Mouse (Mus musculus): ENCODE measurements around the gene Galnt17. TPM values are rescaled to one million over a fixed set of nuclear protein-coding genes. Genes with fewer than 3 reads are reported as not detected.

Galnt17 gene
- polyA plus RNA-seq, 1 experiment from 2014 or later = not detected

GRCm38 (mm10) chr5:131120296-131120840, 187.9 kb downstream of the Galnt17 start:
- no peak overlapping the region for H3K4me3 ChIP-seq (ENCODE audit: inconsistent target)
- WGBS (ENCODE audit: missing documents) = 89% methylated on average over 8 of the region's 8 CpGs
- H3K36me3 ChIP-seq (ENCODE audit: inconsistent target) = no peaks in the 10 kb centered on the region
- H3K27ac ChIP-seq = no peak overlapping the region
- H3K79me2 ChIP-seq (ENCODE audit: inconsistent target) = no peaks in the 10 kb centered on the region

GRCm38 (mm10) chr5:131119896-131120295, 188.4 kb downstream of the Galnt17 start:
- H3K4me3 ChIP-seq (ENCODE audit: inconsistent target) = no peak overlapping the region
- WGBS (ENCODE audit: missing documents) = 81% methylated on average over 4 of the region's 4 CpGs
- H3K79me2 ChIP-seq (ENCODE audit: inconsistent target) = no peaks in the 10 kb centered on the region
- no peak overlapping the region for H3K27ac ChIP-seq
- H3K36me3 ChIP-seq (ENCODE audit: inconsistent target) = no peaks in the 10 kb centered on the region

GRCm38 (mm10) chr5:131117391-131118040, 190.8 kb downstream of the Galnt17 start:
- no peaks in the 10 kb centered on the region for H3K79me2 ChIP-seq (ENCODE audit: inconsistent target)
- 76% methylated on average over 5 of the region's 5 CpGs for WGBS (ENCODE audit: missing documents)
- no peaks in the 10 kb centered on the region for H3K36me3 ChIP-seq (ENCODE audit: inconsistent target)
- H3K27ac ChIP-seq = no peak overlapping the region
- H3K4me3 ChIP-seq (ENCODE audit: inconsistent target) = no peak overlapping the region

GRCm38 (mm10) chr5:131113850-131114470, 194.3 kb downstream of the Galnt17 start:
- no peak overlapping the region for H3K27ac ChIP-seq
- H3K79me2 ChIP-seq (ENCODE audit: inconsistent target) = no peaks in the 10 kb centered on the region
- WGBS (ENCODE audit: missing documents) = 79% methylated on average over 5 of the region's 5 CpGs
- no peaks in the 10 kb centered on the region for H3K36me3 ChIP-seq (ENCODE audit: inconsistent target)
- H3K4me3 ChIP-seq (ENCODE audit: inconsistent target) = no peak overlapping the region

GRCm38 (mm10) chr5:131107188-131107587, 201.1 kb downstream of the Galnt17 start:
- Histone ChIP-seq H3K27ac (no peak overlapping the region), H3K36me3 (ENCODE audit: inconsistent target) (no peaks in the 10 kb centered on the region), H3K4me3 (ENCODE audit: inconsistent target) (no peak overlapping the region), H3K79me2 (ENCODE audit: inconsistent target) (no peaks in the 10 kb centered on the region)
- WGBS (ENCODE audit: missing documents) = 88% methylated on average over 1 of the region's 1 CpGs

GRCm38 (mm10) chr5:131096824-131097223, 211.5 kb downstream of the Galnt17 start:
- WGBS (ENCODE audit: missing documents) = 86% methylated on average over 4 of the region's 4 CpGs
- no peak overlapping the region for H3K27ac ChIP-seq
- H3K79me2 ChIP-seq (ENCODE audit: inconsistent target) = no peaks in the 10 kb centered on the region
- H3K36me3 ChIP-seq (ENCODE audit: inconsistent target) = no peaks in the 10 kb centered on the region
- H3K4me3 ChIP-seq (ENCODE audit: inconsistent target) = no peak overlapping the region

GRCm38 (mm10) chr5:131095635-131096034, 212.7 kb downstream of the Galnt17 start:
- no peak overlapping the region for H3K4me3 ChIP-seq (ENCODE audit: inconsistent target)
- H3K36me3 ChIP-seq (ENCODE audit: inconsistent target) = no peaks in the 10 kb centered on the region
- no peaks in the 10 kb centered on the region for H3K79me2 ChIP-seq (ENCODE audit: inconsistent target)
- 86% methylated on average over 1 of the region's 1 CpGs for WGBS (ENCODE audit: missing documents)
- no peak overlapping the region for H3K27ac ChIP-seq

GRCm38 (mm10) chr5:131094771-131095170, 213.5 kb downstream of the Galnt17 start:
- H3K27ac ChIP-seq = no peak overlapping the region
- WGBS (ENCODE audit: missing documents) = 62% methylated on average over 1 of the region's 1 CpGs
- no peaks in the 10 kb centered on the region for H3K36me3 ChIP-seq (ENCODE audit: inconsistent target)
- no peaks in the 10 kb centered on the region for H3K79me2 ChIP-seq (ENCODE audit: inconsistent target)
- H3K4me3 ChIP-seq (ENCODE audit: inconsistent target) = no peak overlapping the region

GRCm38 (mm10) chr5:131094138-131094537, 214.2 kb downstream of the Galnt17 start:
- Histone ChIP-seq H3K79me2 (ENCODE audit: inconsistent target) (no peaks in the 10 kb centered on the region), H3K27ac (no peak overlapping the region), H3K36me3 (ENCODE audit: inconsistent target) (no peaks in the 10 kb centered on the region), H3K4me3 (ENCODE audit: inconsistent target) (no peak overlapping the region)
- WGBS (ENCODE audit: missing documents) = 80% methylated on average over 6 of the region's 6 CpGs

- H3K36me3 ChIP-seq (ENCODE audit: inconsistent target) = no peaks in the 10 kb centered on the region
- H3K79me2 ChIP-seq (ENCODE audit: inconsistent target) = no peaks in the 10 kb centered on the region
- no peak overlapping the region for H3K4me3 ChIP-seq (ENCODE audit: inconsistent target)
- no peak overlapping the region for H3K27ac ChIP-seq
- 74% methylated on average over 8 of the region's 8 CpGs for WGBS (ENCODE audit: missing documents)
Measured at GRCm38 (mm10) chr5:131089876-131090275, 218.4 kb downstream of the Galnt17 start.

GRCm38 (mm10) chr5:131088866-131089265, 219.4 kb downstream of the Galnt17 start:
- Histone ChIP-seq H3K36me3 (ENCODE audit: inconsistent target) (no peaks in the 10 kb centered on the region), H3K27ac (no peak overlapping the region), H3K79me2 (ENCODE audit: inconsistent target) (no peaks in the 10 kb centered on the region), H3K4me3 (ENCODE audit: inconsistent target) (no peak overlapping the region)
- 74% methylated on average over 11 of the region's 11 CpGs for WGBS (ENCODE audit: missing documents)

GRCm38 (mm10) chr5:131083072-131083657, 225.1 kb downstream of the Galnt17 start:
- WGBS (ENCODE audit: missing documents) = 86% methylated on average over 14 of the region's 14 CpGs
- H3K36me3 ChIP-seq (ENCODE audit: inconsistent target) = no peaks in the 10 kb centered on the region
- H3K27ac ChIP-seq = no peak overlapping the region
- no peak overlapping the region for H3K4me3 ChIP-seq (ENCODE audit: inconsistent target)
- no peaks in the 10 kb centered on the region for H3K79me2 ChIP-seq (ENCODE audit: inconsistent target)

GRCm38 (mm10) chr5:131077682-131078081, 230.6 kb downstream of the Galnt17 start:
- WGBS (ENCODE audit: missing documents) = 47% methylated on average over 1 of the region's 1 CpGs
- Histone ChIP-seq H3K27ac (no peak overlapping the region), H3K36me3 (ENCODE audit: inconsistent target) (no peaks in the 10 kb centered on the region), H3K79me2 (ENCODE audit: inconsistent target) (no peaks in the 10 kb centered on the region), H3K4me3 (ENCODE audit: inconsistent target) (no peak overlapping the region)

- 91% methylated on average over 6 of the region's 7 CpGs for WGBS (ENCODE audit: missing documents)
- no peak overlapping the region for H3K27ac ChIP-seq
- H3K79me2 ChIP-seq (ENCODE audit: inconsistent target) = no peaks in the 10 kb centered on the region
- no peaks in the 10 kb centered on the region for H3K36me3 ChIP-seq (ENCODE audit: inconsistent target)
- no peak overlapping the region for H3K4me3 ChIP-seq (ENCODE audit: inconsistent target)
Measured at GRCm38 (mm10) chr5:131075795-131076194, 232.5 kb downstream of the Galnt17 start.

GRCm38 (mm10) chr5:131074295-131074694, 234.0 kb downstream of the Galnt17 start:
- H3K36me3 ChIP-seq (ENCODE audit: inconsistent target) = no peaks in the 10 kb centered on the region
- H3K79me2 ChIP-seq (ENCODE audit: inconsistent target) = no peaks in the 10 kb centered on the region
- no peak overlapping the region for H3K27ac ChIP-seq
- H3K4me3 ChIP-seq (ENCODE audit: inconsistent target) = no peak overlapping the region
- WGBS (ENCODE audit: missing documents) = 84% methylated on average over 4 of the region's 4 CpGs

Data from macrophage (primary cell).